Mouse (Mus musculus) liver, embryonic 14 days (tissue): ENCODE measurements around the gene Rgs1. TPM values are rescaled to one million over a fixed set of nuclear protein-coding genes. Genes with fewer than 3 reads are reported as not detected.

Experiments used
- polyA plus RNA-seq: library from polyadenylated mRNA; depleted of rRNA; stranded (reverse); fragments of >200 nt; gene quantifications from 2 replicates; pipeline ENCODE4 v1.2.3, GENCODE M21; 2012; rRNA removed

Rgs1 gene
- polyA plus RNA-seq, result 0.19 and 0.31 TPM in 2 replicates

DNA sequence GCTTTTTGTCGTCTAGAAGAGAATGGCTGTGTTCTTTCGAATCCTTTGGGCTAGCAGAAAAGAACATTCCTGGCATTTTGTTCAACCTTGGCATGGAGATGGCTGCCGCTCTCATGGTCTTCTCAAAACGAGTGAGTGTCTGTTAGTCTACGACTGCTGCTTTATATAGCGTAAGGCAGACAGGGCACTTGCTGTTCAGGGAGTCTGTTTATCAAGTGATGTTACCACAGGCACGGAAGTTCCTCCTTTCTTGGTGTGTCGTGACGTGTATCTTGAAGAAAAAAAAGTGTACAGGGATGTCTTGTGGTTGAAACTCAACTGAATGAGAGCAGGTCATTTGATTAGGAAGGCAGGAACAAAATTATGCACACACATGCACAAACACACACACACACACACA, at the start of gene Rgs1:
Rgs1 (minus strand) TSS at position 320 of the 400 bp plus-strand sequence.

Other genes starting within 250 kb of the Rgs1 start
- 3.3 and 3.9 TPM in 2 replicates for gene Rgs2, start 245.1 kb downstream of the Rgs1 start, polyA plus RNA-seq
- gene Rgs13, start 71.9 kb downstream of the Rgs1 start, polyA plus RNA-seq, result not detected in 2 replicates